Mouse (Mus musculus) cortical plate, adult 2 months (tissue): ENCODE data around the gene Ankrd13b.

Experiments used
- CTCF ChIP-seq: fragments of 200-500 bp; IDR thresholded peaks from 2 replicates; pipeline ENCODE4 v1.5.1; 2011; ENCODE audit warnings: mild to moderate bottlenecking, control low read depth, low read length; ENCODE audit not compliant: insufficient read depth; ENCODE audit errors: extremely low read depth
- POLR2A ChIP-seq: fragments of 200-500 bp; IDR thresholded peaks from 2 replicates; pipeline ENCODE4 v1.6.1; 2011; ENCODE audit warnings: mild to moderate bottlenecking, low read length, control low read depth; ENCODE audit not compliant: insufficient read depth; ENCODE audit errors: extremely low read depth

- TF ChIP-seq POLR2A = no peak
- no peak for TF ChIP-seq CTCF
Measured at GRCm38 (mm10) chr11:77505291-77505980, 16.0 kb upstream of the Ankrd13b start.
